Mouse (Mus musculus): ENCODE results near the gene Comtd1. TPM values are rescaled to one million over a fixed set of nuclear protein-coding genes. Genes with fewer than 3 reads are reported as not detected.

Comtd1 gene
- polyA plus RNA-seq, 1 experiment from 2014 or later: 14.0 TPM

- no peak overlapping the region for H3K4me2 ChIP-seq (ENCODE audit: low read depth)
- 90% methylated on average over 6 of the region's 6 CpGs for WGBS
- peaks cover 17% of the 10 kb centered on the region for H3K36me3 ChIP-seq (ENCODE audit: control insufficient read depth, insufficient read depth, low read length)
- H3K4me1 ChIP-seq (ENCODE audit: control insufficient read depth, insufficient read depth, low read length): peaks cover 8% of the 10 kb centered on the region
- ATAC-seq (ENCODE audit: insufficient read depth, low FRiP score, low TSS enrichment) (no peak), DNase-seq (ENCODE audit: low spot score) (no peak)
- no peak overlapping the region for H3K9ac ChIP-seq (ENCODE audit: low read length)
- H3K27me3 ChIP-seq (ENCODE audit: control insufficient read depth, insufficient read depth, low read length): no peaks in the 10 kb centered on the region
- no peak overlapping the region for H3K27ac ChIP-seq (ENCODE audit: low read depth, low read length)
- H3K4me3 ChIP-seq (ENCODE audit: low read depth, low read length): no peak overlapping the region
- no peaks in the 10 kb centered on the region for H3K9me3 ChIP-seq (ENCODE audit: control insufficient read depth, low read length)
Measured at GRCm38 (mm10) chr14:21843263-21843662, 5.5 kb downstream of the Comtd1 start.

- no peak overlapping the region for H3K27ac ChIP-seq (ENCODE audit: low read depth, low read length)
- H3K4me3 ChIP-seq (ENCODE audit: low read depth, low read length): no peak overlapping the region
- no peak overlapping the region for H3K9ac ChIP-seq (ENCODE audit: low read length)
- H3K9me3 ChIP-seq (ENCODE audit: control insufficient read depth, low read length): no peaks in the 10 kb centered on the region
- H3K4me2 ChIP-seq (ENCODE audit: low read depth): no peak overlapping the region
- ATAC-seq (ENCODE audit: insufficient read depth, low FRiP score, low TSS enrichment): no peak
- DNase-seq (ENCODE audit: low spot score): no peak
- H3K36me3 ChIP-seq (ENCODE audit: control insufficient read depth, insufficient read depth, low read length): peaks cover 19% of the 10 kb centered on the region
- WGBS: 96% methylated on average over 5 of the region's 5 CpGs
- H3K4me1 ChIP-seq (ENCODE audit: control insufficient read depth, insufficient read depth, low read length): no peaks in the 10 kb centered on the region; the same call in 1 of the 2 replicates
- H3K27me3 ChIP-seq (ENCODE audit: control insufficient read depth, insufficient read depth, low read length): no peaks in the 10 kb centered on the region
Measured at GRCm38 (mm10) chr14:21841819-21842592, 6.8 kb downstream of the Comtd1 start.

- H3K9ac ChIP-seq (ENCODE audit: low read length): no peak overlapping the region
- no peak overlapping the region for H3K4me3 ChIP-seq (ENCODE audit: low read depth, low read length)
- H3K36me3 ChIP-seq (ENCODE audit: control insufficient read depth, insufficient read depth, low read length): peaks cover 19% of the 10 kb centered on the region
- no peaks in the 10 kb centered on the region; the same call in 1 of the 2 replicates for H3K4me1 ChIP-seq (ENCODE audit: control insufficient read depth, insufficient read depth, low read length)
- H3K9me3 ChIP-seq (ENCODE audit: control insufficient read depth, low read length): no peaks in the 10 kb centered on the region
- 90% methylated on average over 8 of the region's 8 CpGs for WGBS
- DNase-seq (ENCODE audit: low spot score) (no peak), ATAC-seq (ENCODE audit: insufficient read depth, low FRiP score, low TSS enrichment) (no peak)
- H3K27me3 ChIP-seq (ENCODE audit: control insufficient read depth, insufficient read depth, low read length): no peaks in the 10 kb centered on the region
- H3K27ac ChIP-seq (ENCODE audit: low read depth, low read length): no peak overlapping the region
- H3K4me2 ChIP-seq (ENCODE audit: low read depth): no peak overlapping the region
Measured at GRCm38 (mm10) chr14:21838336-21839017, 10.3 kb downstream of the Comtd1 start.

GRCm38 (mm10) chr14:21831830-21832403, 16.9 kb downstream of the Comtd1 start:
- Histone ChIP-seq H3K9me3 (ENCODE audit: control insufficient read depth, low read length) (no peaks in the 10 kb centered on the region), H3K27ac (ENCODE audit: low read depth, low read length) (peak overlapping the region; percentile 85), H3K36me3 (ENCODE audit: control insufficient read depth, insufficient read depth, low read length) (no peaks in the 10 kb centered on the region), H3K4me2 (ENCODE audit: low read depth) (peak overlapping the region; percentile 86), H3K27me3 (ENCODE audit: control insufficient read depth, insufficient read depth, low read length) (no peaks in the 10 kb centered on the region), H3K4me1 (ENCODE audit: control insufficient read depth, insufficient read depth, low read length) (peaks cover 11% of the 10 kb centered on the region; the same call in 1 of the 2 replicates), H3K4me3 (ENCODE audit: low read depth, low read length) (peak overlapping the region; percentile 97), H3K9ac (ENCODE audit: low read length) (peak overlapping the region; percentile 96)
- WGBS: 0% methylated on average over 28 of the region's 28 CpGs
- ATAC-seq (ENCODE audit: insufficient read depth, low FRiP score, low TSS enrichment) (no peak), DNase-seq (ENCODE audit: low spot score) (no peak)

GRCm38 (mm10) chr14:21830876-21831767, 17.7 kb downstream of the Comtd1 start:
- no peaks in the 10 kb centered on the region for H3K27me3 ChIP-seq (ENCODE audit: control insufficient read depth, insufficient read depth, low read length)
- H3K27ac ChIP-seq (ENCODE audit: low read depth, low read length): peak overlapping the region; percentile 85
- peak overlapping the region; percentile 97 for H3K4me3 ChIP-seq (ENCODE audit: low read depth, low read length)
- no peaks in the 10 kb centered on the region for H3K36me3 ChIP-seq (ENCODE audit: control insufficient read depth, insufficient read depth, low read length)
- WGBS: under 1% methylated on average over 66 of the region's 73 CpGs
- H3K4me2 ChIP-seq (ENCODE audit: low read depth): peak overlapping the region; percentile 86
- peak; percentile 99 for ATAC-seq (ENCODE audit: insufficient read depth, low FRiP score, low TSS enrichment)
- no peaks in the 10 kb centered on the region for H3K9me3 ChIP-seq (ENCODE audit: control insufficient read depth, low read length)
- H3K9ac ChIP-seq (ENCODE audit: low read length): peak overlapping the region; percentile 96
- peak; percentile 97 for DNase-seq (ENCODE audit: low spot score)
- peaks cover 11% of the 10 kb centered on the region; the same call in 1 of the 2 replicates for H3K4me1 ChIP-seq (ENCODE audit: control insufficient read depth, insufficient read depth, low read length)

GRCm38 (mm10) chr14:21825786-21826491, 22.8 kb downstream of the Comtd1 start:
- Histone ChIP-seq H3K4me2 (ENCODE audit: low read depth) (no peak overlapping the region), H3K4me3 (ENCODE audit: low read depth, low read length) (no peak overlapping the region), H3K4me1 (ENCODE audit: control insufficient read depth, insufficient read depth, low read length) (no peaks in the 10 kb centered on the region), H3K9me3 (ENCODE audit: control insufficient read depth, low read length) (no peaks in the 10 kb centered on the region), H3K27ac (ENCODE audit: low read depth, low read length) (no peak overlapping the region), H3K9ac (ENCODE audit: low read length) (no peak overlapping the region), H3K27me3 (ENCODE audit: control insufficient read depth, insufficient read depth, low read length) (no peaks in the 10 kb centered on the region), H3K36me3 (ENCODE audit: control insufficient read depth, insufficient read depth, low read length) (no peaks in the 10 kb centered on the region)
- ATAC-seq (ENCODE audit: insufficient read depth, low FRiP score, low TSS enrichment): no peak
- DNase-seq (ENCODE audit: low spot score): no peak
- WGBS: 80% methylated on average over 9 of the region's 9 CpGs

GRCm38 (mm10) chr14:21824938-21825337, 23.8 kb downstream of the Comtd1 start, which contains the start of gene Vdac2:
TSS of gene Vdac2 (plus strand) at chr14:21825238.
- ATAC-seq (ENCODE audit: insufficient read depth, low FRiP score, low TSS enrichment) (no peak), DNase-seq (ENCODE audit: low spot score) (no peak)
- H3K27me3 ChIP-seq (ENCODE audit: control insufficient read depth, insufficient read depth, low read length): no peaks in the 10 kb centered on the region
- no peaks in the 10 kb centered on the region for H3K4me1 ChIP-seq (ENCODE audit: control insufficient read depth, insufficient read depth, low read length)
- H3K9me3 ChIP-seq (ENCODE audit: control insufficient read depth, low read length): no peaks in the 10 kb centered on the region
- H3K4me2 ChIP-seq (ENCODE audit: low read depth): no peak within 1 kb of the TSS
- WGBS: 88% methylated on average over 2 of the region's 2 CpGs
- no peak within 1 kb of the TSS for H3K27ac ChIP-seq (ENCODE audit: low read depth, low read length)
- H3K4me3 ChIP-seq (ENCODE audit: low read depth, low read length): no peak within 1 kb of the TSS
- H3K36me3 ChIP-seq (ENCODE audit: control insufficient read depth, insufficient read depth, low read length): no peaks in the 10 kb centered on the region
- no peak within 1 kb of the TSS for H3K9ac ChIP-seq (ENCODE audit: low read length)

GRCm38 (mm10) chr14:21823897-21824296, 24.9 kb downstream of the Comtd1 start:
- Histone ChIP-seq H3K9ac (ENCODE audit: low read length) (no peak overlapping the region), H3K4me3 (ENCODE audit: low read depth, low read length) (no peak overlapping the region), H3K9me3 (ENCODE audit: control insufficient read depth, low read length) (no peaks in the 10 kb centered on the region), H3K27me3 (ENCODE audit: control insufficient read depth, insufficient read depth, low read length) (no peaks in the 10 kb centered on the region), H3K4me1 (ENCODE audit: control insufficient read depth, insufficient read depth, low read length) (no peaks in the 10 kb centered on the region), H3K27ac (ENCODE audit: low read depth, low read length) (no peak overlapping the region), H3K4me2 (ENCODE audit: low read depth) (no peak overlapping the region), H3K36me3 (ENCODE audit: control insufficient read depth, insufficient read depth, low read length) (no peaks in the 10 kb centered on the region)
- WGBS: 80% methylated on average over 7 of the region's 7 CpGs
- ATAC-seq (ENCODE audit: insufficient read depth, low FRiP score, low TSS enrichment): no peak
- DNase-seq (ENCODE audit: low spot score): no peak

Measured in neural tube, embryonic 11.5 days (tissue).